Mouse (Mus musculus) CH12.LX (cell line): ENCODE data around the gene Gata2. TPM values are rescaled to one million over a fixed set of nuclear protein-coding genes. Genes with fewer than 3 reads are reported as not detected.

Experiments
- DNase-seq: peaks from one replicate; pipeline ENCODE4 v3.0.0-alpha.2; 2013; ENCODE audit errors: extremely low read depth
- H3K27ac ChIP-seq: 2 replicates; pipeline ENCODE4 v1.5.1; 2012; ENCODE audit warnings: low read depth, mild to moderate bottlenecking, control low read depth, moderate library complexity; ENCODE audit not compliant: insufficient read depth
- H3K27me3 ChIP-seq: replicated peaks from 2 replicates; pipeline ENCODE3; 2012; ENCODE audit warnings: inconsistent platforms
- H3K36me3 ChIP-seq, 2 experiments: replicated peaks in 1 of 2; 2 replicates each; pipeline versions ENCODE3 to v1.6.1; 2012; ENCODE audit warnings: inconsistent platforms in 1 of 2, low read length in 1 of 2, mild to moderate bottlenecking in 1 of 2, mixed read lengths in 1 of 2, moderate library complexity in 1 of 2; ENCODE audit not compliant: control insufficient read depth in 1 of 2, insufficient read depth in 1 of 2
- H3K4me1 ChIP-seq, 2 experiments: 2 replicates each; pipeline ENCODE4 v1.6.1; 2012; ENCODE audit warnings: inconsistent platforms in 1 of 2, moderate library complexity in 1 of 2; ENCODE audit not compliant: insufficient read depth in 2 of 2, control insufficient read depth in 1 of 2
- H3K4me2 ChIP-seq: 2 replicates; pipeline ENCODE4 v1.6.1; 2012; ENCODE audit warnings: low read depth, mild to moderate bottlenecking, control low read depth; ENCODE audit not compliant: poor library complexity, insufficient read depth, severe bottlenecking
- H3K4me3 ChIP-seq, 3 experiments: fragments of 150-350 bp in 1 of 3; sonication (generic) in 1 of 3; replicated peaks in 1 of 3; 2 replicates each; pipeline versions ENCODE3 to v1.5.1; 2011 to 2012; ENCODE audit warnings: low read depth in 2 of 3, low read length in 2 of 3, mild to moderate bottlenecking in 2 of 3, moderate library complexity in 2 of 3, control low read depth in 1 of 3, improper control_type of control experiment in 1 of 3, inconsistent platforms in 1 of 3, mixed read lengths in 1 of 3; ENCODE audit not compliant: poor library complexity in 1 of 3
- H3K79me2 ChIP-seq: replicated peaks from 2 replicates; pipeline ENCODE4 v1.6.1; 2012; ENCODE audit warnings: mild to moderate bottlenecking, moderate library complexity; ENCODE audit not compliant: control insufficient read depth, poor library complexity, insufficient read depth, severe bottlenecking; ENCODE audit errors: extremely low read depth
- H3K9ac ChIP-seq: 2 replicates; pipeline ENCODE4 v1.6.1; 2012; ENCODE audit warnings: low read depth, mild to moderate bottlenecking, control low read depth, moderate library complexity; ENCODE audit not compliant: insufficient read depth
- H3K9me3 ChIP-seq: replicated peaks from 2 replicates; pipeline ENCODE3; 2012; ENCODE audit warnings: low read length, inconsistent platforms, mixed read lengths
- BHLHE40 ChIP-seq: IDR thresholded peaks from 2 replicates; pipeline ENCODE4 v1.6.1; 2011; ENCODE audit warnings: mild to moderate bottlenecking, low read depth, low read length, improper control_type of control experiment
- CHD1 ChIP-seq: IDR thresholded peaks from 2 replicates; pipeline ENCODE4 v1.6.1; 2012; ENCODE audit warnings: low read depth, low read length, improper control_type of control experiment, inconsistent platforms
- CHD2 ChIP-seq: IDR thresholded peaks from 2 replicates; pipeline ENCODE4 v1.6.1; 2011; ENCODE audit warnings: low read length, improper control_type of control experiment
- CTCF ChIP-seq, 2 experiments: IDR thresholded peaks in 1 of 2; conservative IDR thresholded peaks in 1 of 2; 2 replicates each; pipeline ENCODE4 v1.5.1; 2011 to 2012; ENCODE audit warnings: low read depth in 2 of 2, low read length in 2 of 2, improper control_type of control experiment in 1 of 2, inconsistent platforms in 1 of 2, mild to moderate bottlenecking in 1 of 2, moderate library complexity in 1 of 2
- GABPA ChIP-seq: IDR thresholded peaks from 2 replicates; pipeline ENCODE4 v1.6.1; 2012; ENCODE audit warnings: low read depth, low read length, improper control_type of control experiment, inconsistent platforms; ENCODE audit not compliant: insufficient replicate concordance
- IRF4 ChIP-seq: IDR thresholded peaks from 2 replicates; pipeline ENCODE4 v1.6.1; 2014; ENCODE audit warnings: low read depth, mild to moderate bottlenecking, inconsistent platforms, low read length, improper control_type of control experiment
- JUN ChIP-seq: IDR thresholded peaks from 2 replicates; pipeline ENCODE4 v1.6.1; 2011; ENCODE audit warnings: low read depth, mild to moderate bottlenecking, low read length, improper control_type of control experiment, moderate library complexity; ENCODE audit not compliant: insufficient read depth
- JUND ChIP-seq: conservative IDR thresholded peaks from 2 replicates; pipeline ENCODE4 v1.6.1; 2011; ENCODE audit warnings: low read depth, low read length, improper control_type of control experiment
- MAFK ChIP-seq: IDR thresholded peaks from 2 replicates; pipeline ENCODE4 v1.6.1; 2011; ENCODE audit warnings: low read length, improper control_type of control experiment; ENCODE audit not compliant: insufficient replicate concordance
- MAX ChIP-seq: IDR thresholded peaks from 2 replicates; pipeline ENCODE4 v1.6.1; 2011; ENCODE audit warnings: low read length, improper control_type of control experiment
- MXI1 ChIP-seq: IDR thresholded peaks from 2 replicates; pipeline ENCODE4 v1.6.1; 2011; ENCODE audit warnings: mild to moderate bottlenecking, low read depth, low read length, improper control_type of control experiment
- NELFE ChIP-seq: IDR thresholded peaks from 2 replicates; pipeline ENCODE4 v1.6.1; 2011; ENCODE audit warnings: low read depth, low read length, improper control_type of control experiment
- PAX5 ChIP-seq: IDR thresholded peaks from 2 replicates; pipeline ENCODE4 v1.6.1; 2012; ENCODE audit warnings: low read length, inconsistent platforms, mixed read lengths
- POLR2A ChIP-seq: IDR thresholded peaks from 2 replicates; pipeline ENCODE4 v1.6.1; 2011; ENCODE audit warnings: low read depth, mild to moderate bottlenecking, improper control_type of control experiment, low read length
- POLR2AphosphoS2 ChIP-seq: IDR thresholded peaks from 2 replicates; pipeline ENCODE4 v1.6.1; 2011; ENCODE audit warnings: low read depth, low read length, improper control_type of control experiment
- RAD21 ChIP-seq: IDR thresholded peaks from 2 replicates; pipeline ENCODE4 v1.6.1; 2011; ENCODE audit warnings: low read depth, mild to moderate bottlenecking, low read length, improper control_type of control experiment, moderate library complexity
- UBTF ChIP-seq: IDR thresholded peaks from 2 replicates; pipeline ENCODE4 v1.6.1; 2012; ENCODE audit warnings: low read depth, mild to moderate bottlenecking, inconsistent platforms, low read length, improper control_type of control experiment, moderate library complexity
- USF1 ChIP-seq: IDR thresholded peaks from 2 replicates; pipeline ENCODE4 v1.6.1; 2014; ENCODE audit warnings: low read depth, mild to moderate bottlenecking, inconsistent platforms, low read length, improper control_type of control experiment
- ZKSCAN1 ChIP-seq: IDR thresholded peaks from 2 replicates; pipeline ENCODE4 v1.6.1; 2012; ENCODE audit warnings: low read depth, inconsistent platforms, low read length, improper control_type of control experiment, borderline replicate concordance
- ZMIZ1 ChIP-seq: IDR thresholded peaks from 2 replicates; pipeline ENCODE4 v1.6.1; 2012; ENCODE audit warnings: low read depth, mild to moderate bottlenecking, inconsistent platforms, low read length, improper control_type of control experiment
- ZNF384 ChIP-seq: IDR thresholded peaks from 2 replicates; pipeline ENCODE4 v1.6.1; 2012; ENCODE audit warnings: low read depth, low read length, improper control_type of control experiment, inconsistent platforms
- dilution Hi-C: fragments of 300-500 bp; cut with MboI; formaldehyde crosslinking; loops from 2 replicates; pipeline ENCODE4 v1.14.3; 2020; ENCODE audit warnings: low sequenced_read_pairs; ENCODE audit not compliant: extremely low pct_unique_long_range_greater_than_20kb, extremely low pct_ligation_motif_present
- in situ Hi-C: fragments of 300-500 bp; cut with MboI; formaldehyde crosslinking; loops from 3 replicates; pipeline ENCODE4 v1.14.3; 2019; ENCODE audit warnings: low sequenced_read_pairs, low pct_ligation_motif_present, low pct_unique_long_range_greater_than_20kb, mixed read lengths
- polyA plus RNA-seq: library from polyadenylated mRNA; unstranded; fragments of >175 nt; gene quantifications from 2 replicates; pipeline ENCODE4 v1.2.1, GENCODE M21; 2012; ENCODE audit warnings: low read depth; ENCODE audit not compliant: insufficient read length
- total RNA-seq, 2 experiments: library from RNA; depleted of rRNA; stranded (reverse); fragments of 300-350 nt in 1 of 2; fragments of >200 nt in 1 of 2; gene quantifications; 2 replicates each; pipeline ENCODE4 v1.2.3; 2012 to 2014

Gene Gata2
- total and polyA plus RNA-seq, 3 experiments = not detected

- TF ChIP-seq JUN (no peak), RAD21 (no peak), BHLHE40 (no peak), GABPA (no peak), CHD1 (no peak), ZMIZ1 (no peak), USF1 (no peak), MAX (no peak), ZKSCAN1 (no peak), NELFE (no peak), CHD2 (no peak), POLR2A (no peak), UBTF (no peak), POLR2AphosphoS2 (no peak)
- Histone ChIP-seq H3K4me1 (no peaks in the 10 kb centered on the region), H3K4me2 (no peak overlapping the region), H3K27ac (no peak overlapping the region), H3K9ac (no peak overlapping the region), H3K79me2 (no peaks in the 10 kb centered on the region), H3K27me3 (peaks cover 28% of the 10 kb centered on the region), H3K4me3 (no peak overlapping the region), H3K36me3 (no peaks in the 10 kb centered on the region), H3K9me3 (peaks cover 11% of the 10 kb centered on the region)
- no peak for DNase-seq
- in situ Hi-C loops (no loop called here), dilution Hi-C loops (no loop called here)
Observed at GRCm38 (mm10) chr6:88146576-88146975, 47.1 kb upstream of the Gata2 start.

DNA sequence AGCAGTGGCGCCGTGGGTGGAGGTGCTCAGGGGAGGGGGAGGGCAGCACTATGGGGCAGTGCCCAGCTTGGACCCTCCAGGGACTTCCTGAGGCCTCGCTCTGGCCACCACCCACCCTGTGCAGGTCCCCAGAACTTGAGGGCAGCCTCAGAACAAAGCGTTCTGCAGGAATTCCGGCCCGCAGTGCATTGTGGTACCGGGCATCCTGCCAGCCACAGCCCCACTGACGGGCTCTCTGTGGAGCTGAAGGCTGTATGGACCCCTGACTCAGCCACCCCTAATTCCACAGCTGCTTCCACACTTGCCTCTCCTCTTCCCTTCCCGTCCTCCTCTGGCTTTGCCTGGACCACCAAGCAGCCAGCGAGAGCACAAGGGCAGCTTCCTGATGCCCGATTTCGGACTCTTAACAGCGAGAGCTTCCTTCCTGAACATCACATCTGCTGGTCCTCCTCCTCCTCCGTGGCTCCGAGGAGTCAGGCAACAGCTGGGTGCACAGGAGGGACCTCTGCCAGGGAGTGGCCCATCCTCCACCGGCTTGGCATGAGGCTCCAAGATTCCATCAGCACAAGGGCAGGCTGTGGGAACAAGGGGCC is 46.2 kb upstream of the Gata2 start:
- Histone ChIP-seq H3K36me3 (no peaks in the 10 kb centered on the region), H3K79me2 (no peaks in the 10 kb centered on the region), H3K9me3 (peaks cover 10% of the 10 kb centered on the region), H3K27me3 (peaks cover 32% of the 10 kb centered on the region), H3K4me2 (no peak overlapping the region), H3K4me1 (no peaks in the 10 kb centered on the region), H3K4me3 (no peak overlapping the region), H3K27ac (no peak overlapping the region), H3K9ac (no peak overlapping the region)
- DNase-seq = no peak
- no peak for TF ChIP-seq POLR2A
- no peak for TF ChIP-seq IRF4
- TF ChIP-seq USF1 = no peak
- TF ChIP-seq ZNF384 = no peak
- no peak for TF ChIP-seq JUND
- no peak for TF ChIP-seq GABPA
- no peak for TF ChIP-seq CTCF (conservative IDR thresholded peaks at IDR 0.05 in 1 of 2, IDR thresholded peaks at IDR 0.05 in 1 of 2; ENCODE audit: low read depth in 2 of 2, low read length in 2 of 2)
- TF ChIP-seq MAFK = no peak
- no peak for TF ChIP-seq MXI1
- TF ChIP-seq RAD21 = no peak
- TF ChIP-seq UBTF = no peak
- no peak for TF ChIP-seq PAX5
- in situ Hi-C loops (no loop called here), dilution Hi-C loops (no loop called here)
